Mouse (Mus musculus): ENCODE results near the gene Gm5294.

- TF ChIP-seq POLR2A (IDR thresholded peaks at IDR 0.05; ENCODE audit: insufficient read depth, low read length): no peak
- no peak for TF ChIP-seq CTCF (IDR thresholded peaks at IDR 0.05; ENCODE audit: low read depth, low read length)
- no peak for TF ChIP-seq EP300 (IDR thresholded peaks at IDR 0.05; ENCODE audit: insufficient read depth, low read depth, low read length)
Measured at GRCm38 (mm10) chr5:138864166-138864565, 44.3 kb downstream of the Gm5294 start.
